In the genomic region with DNA sequence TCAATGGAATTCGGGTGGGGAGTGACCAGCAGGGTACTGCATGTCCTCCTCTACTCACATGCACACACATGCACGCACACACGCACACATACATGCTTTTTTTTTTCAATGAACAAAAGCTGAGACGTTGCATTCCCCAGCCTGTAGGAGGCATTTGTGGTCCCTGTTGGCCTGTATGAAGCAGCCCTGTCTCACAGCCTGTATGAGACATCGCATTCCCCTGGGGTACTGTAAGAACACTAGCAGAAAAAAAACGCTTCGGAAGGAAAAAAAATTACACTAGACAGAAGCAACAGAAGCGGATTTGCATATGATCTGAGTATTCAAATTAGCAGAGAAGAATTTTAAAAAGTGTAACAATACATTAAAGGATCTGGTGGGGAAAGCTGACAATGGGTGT, we compare ENCODE assay signal across 20 mouse cellular contexts. TPM values are rescaled to one million over a fixed set of nuclear protein-coding genes. Genes with fewer than 3 reads are reported as not detected.
DNase-seq lines count a peak whose midpoint lies in the region; ATAC-seq and TF ChIP-seq lines count a peak whose summit lies in the region.
"Had no signal": no experiment of that assay in that cellular context is flagged by ENCODE, and none has a peak within 500 bp of the region (broad histone marks: within the 10 kb centered on the region; RNA-seq: fewer than 3 reads in every experiment).

No protein-coding gene starts in this region.

- no peak overlapping the region for H3K4me3 ChIP-seq in heart, postnatal 0 days (ENCODE audit: low read depth, low read length)
- no peak overlapping the region for H3K4me3 ChIP-seq in midbrain, embryonic 14.5 days (replicated peaks; ENCODE audit: low read depth, low read length)
- no peak overlapping the region for H3K4me3 ChIP-seq in midbrain, embryonic 13.5 days (replicated peaks)
- H3K4me3 ChIP-seq: heart, embryonic 15.5 days; hindbrain, embryonic 10.5 days; limb, embryonic 15.5 days; lung, embryonic 15.5 days; midbrain, embryonic 15.5 days; neural tube, embryonic 15.5 days; stomach, embryonic 15.5 days had no signal

- TF ChIP-seq CTCF in heart, postnatal 0 days (IDR thresholded peaks at IDR 0.05; ENCODE audit: low read depth), result 0 out of 2 replicates have a peak, but pooled peaks have one; percentile 1

- no peak for TF ChIP-seq EP300 in heart, postnatal 0 days (IDR thresholded peaks at IDR 0.05; ENCODE audit: low read depth)

- H3K9me3 ChIP-seq in heart, postnatal 0 days (replicated peaks; ENCODE audit: control insufficient read depth, low read length), result no peaks in the 10 kb centered on the region
- H3K9me3 ChIP-seq in midbrain, embryonic 14.5 days (ENCODE audit: control insufficient read depth, low read length), result no peaks in the 10 kb centered on the region
- H3K9me3 ChIP-seq in midbrain, embryonic 13.5 days, result no peaks in the 10 kb centered on the region
- H3K9me3 ChIP-seq: heart, embryonic 15.5 days; hindbrain, embryonic 10.5 days; limb, embryonic 15.5 days; lung, embryonic 15.5 days; midbrain, embryonic 15.5 days; neural tube, embryonic 15.5 days; stomach, embryonic 15.5 days had no signal

- no peak for ATAC-seq in CD4-positive, CD25-positive, alpha-beta regulatory T cell, adult 4 months
- no peak for ATAC-seq in heart, postnatal 0 days (ENCODE audit: insufficient read depth, low read depth)
- no peak for ATAC-seq in midbrain, embryonic 14.5 days (ENCODE audit: low FRiP score, low TSS enrichment)
- ATAC-seq in midbrain, embryonic 13.5 days, result no peak
- ATAC-seq: midbrain, embryonic 15.5 days had no signal

- 82% methylated on average over 8 of the region's 8 CpGs for WGBS in heart, postnatal 0 days
- WGBS in midbrain, embryonic 14.5 days, result 75% methylated on average over 8 of the region's 8 CpGs
- 83% methylated on average over 8 of the region's 8 CpGs for WGBS in midbrain, embryonic 13.5 days

- no peaks in the 10 kb centered on the region for H3K27me3 ChIP-seq in heart, postnatal 0 days (ENCODE audit: control insufficient read depth, insufficient read depth, low read length)
- no peaks in the 10 kb centered on the region for H3K27me3 ChIP-seq in midbrain, embryonic 14.5 days (ENCODE audit: control insufficient read depth, insufficient read depth, low read length)
- H3K27me3 ChIP-seq in midbrain, embryonic 13.5 days, result no peaks in the 10 kb centered on the region
- H3K27me3 ChIP-seq: limb, embryonic 15.5 days; lung, embryonic 15.5 days; midbrain, embryonic 15.5 days; neural tube, embryonic 15.5 days; stomach, embryonic 15.5 days had no signal

- no peak overlapping the region for H3K27ac ChIP-seq in heart, postnatal 0 days (ENCODE audit: low read depth)
- H3K27ac ChIP-seq in midbrain, embryonic 14.5 days (replicated peaks; ENCODE audit: low read depth, low read length), result no peak overlapping the region
- H3K27ac ChIP-seq in midbrain, embryonic 13.5 days, result no peak overlapping the region
- H3K27ac ChIP-seq: heart, embryonic 15.5 days; hindbrain, embryonic 10.5 days; kidney, postnatal 0 days; limb, embryonic 15.5 days; lung, embryonic 15.5 days; midbrain, embryonic 15.5 days; neural tube, embryonic 15.5 days; stomach, embryonic 15.5 days had no signal

- H3K4me2 ChIP-seq in heart, postnatal 0 days (ENCODE audit: low read depth, low read length), result no peak overlapping the region
- no peak overlapping the region for H3K4me2 ChIP-seq in midbrain, embryonic 14.5 days (ENCODE audit: low read length)
- no peak overlapping the region for H3K4me2 ChIP-seq in midbrain, embryonic 13.5 days (replicated peaks)
- H3K4me2 ChIP-seq: heart, embryonic 15.5 days; limb, embryonic 15.5 days; lung, embryonic 15.5 days; midbrain, embryonic 15.5 days; neural tube, embryonic 15.5 days; stomach, embryonic 15.5 days had no signal

- H3K36me3 ChIP-seq in heart, postnatal 0 days (replicated peaks; ENCODE audit: control insufficient read depth, insufficient read depth, low read length), result no peaks in the 10 kb centered on the region
- no peaks in the 10 kb centered on the region for H3K36me3 ChIP-seq in midbrain, embryonic 14.5 days (ENCODE audit: control insufficient read depth, insufficient read depth, low read length)
- no peaks in the 10 kb centered on the region for H3K36me3 ChIP-seq in midbrain, embryonic 13.5 days
- H3K36me3 ChIP-seq: heart, embryonic 15.5 days; hindbrain, embryonic 10.5 days; limb, embryonic 15.5 days; lung, embryonic 15.5 days; midbrain, embryonic 15.5 days; neural tube, embryonic 15.5 days; stomach, embryonic 15.5 days had no signal

- H3K9ac ChIP-seq in heart, postnatal 0 days (replicated peaks; ENCODE audit: low read depth, low read length), result no peak overlapping the region
- no peak overlapping the region for H3K9ac ChIP-seq in midbrain, embryonic 14.5 days (replicated peaks; ENCODE audit: low read length)
- H3K9ac ChIP-seq in midbrain, embryonic 13.5 days (replicated peaks), result no peak overlapping the region
- H3K9ac ChIP-seq: heart, embryonic 15.5 days; limb, embryonic 15.5 days; lung, embryonic 15.5 days; midbrain, embryonic 15.5 days; neural tube, embryonic 15.5 days; stomach, embryonic 15.5 days had no signal

- DNase-seq in CD4-positive, CD25-positive, alpha-beta regulatory T cell, adult 2 months (ENCODE audit: low read depth, low spot score), result peak; percentile 26
- DNase-seq in heart, postnatal 0 days (ENCODE audit: low spot score), result no peak
- no peak for DNase-seq in heart, adult 8-10 months (ENCODE audit: low spot score)
- peak; percentile 20 for DNase-seq in midbrain, embryonic 14.5 days
- DNase-seq in ZHBTc4 (ENCODE audit: low read depth, low spot score), result peak; percentile 17
- DNase-seq in adrenal gland, postnatal 14 days, result no peak
- DNase-seq: cerebellum, adult 8-10 months; gastrocnemius, postnatal 14 days; heart, adult 18-20 months; kidney, adult 18-20 months had no signal

- H3K4me1 ChIP-seq in heart, postnatal 0 days (ENCODE audit: control insufficient read depth, insufficient read depth), result no peaks in the 10 kb centered on the region
- H3K4me1 ChIP-seq in midbrain, embryonic 14.5 days (ENCODE audit: control insufficient read depth, insufficient read depth, low read length), result no peaks in the 10 kb centered on the region
- no peaks in the 10 kb centered on the region for H3K4me1 ChIP-seq in midbrain, embryonic 13.5 days (replicated peaks)
- H3K4me1 ChIP-seq: heart, embryonic 15.5 days; hindbrain, embryonic 10.5 days; limb, embryonic 15.5 days; midbrain, embryonic 15.5 days; neural tube, embryonic 15.5 days; stomach, embryonic 15.5 days had no signal

RNA-seq across cellular contexts. Expression of a gene that starts 8.4 kb away (rescaled TPM):
- 100 to 1,000 TPM; 290 to 362 TPM for polyA plus RNA-seq in CD4-positive, CD25-positive, alpha-beta regulatory T cell, adult 4 months (2017; shearing (Covaris generic))
- 169 and 235 TPM in 2 replicates for total RNA-seq in heart, postnatal 0 days (2014; rRNA removed; ENCODE audit: low replicate concordance)
- polyA plus RNA-seq in heart, postnatal 0 days (2015; fragmentation: Nextera tagmentation; extraction: Ambion mirVana), result 82.6 and 106 TPM in 2 replicates
- total RNA-seq in heart, adult 8-10 months (2022), result 100 to 1,000 TPM; 450 to 472 (median 462) TPM
- 44.4 and 52.8 TPM in 2 replicates for polyA plus RNA-seq in midbrain, embryonic 14.5 days (2014; fragmentation: Nextera tagmentation; extraction: Ambion mirVana)
- polyA plus RNA-seq in midbrain, embryonic 13.5 days (2015; fragmentation: Nextera tagmentation; extraction: Ambion mirVana), result 31.3 and 34.4 TPM in 2 replicates
- 68.8 and 95.8 TPM in 2 replicates for total RNA-seq in adrenal gland, postnatal 14 days (2021)

RNA-seq across cellular contexts. Expression of a gene that starts 37.4 kb away (rescaled TPM):
- polyA plus RNA-seq in CD4-positive, CD25-positive, alpha-beta regulatory T cell, adult 4 months (2017; shearing (Covaris generic)), result 1 to 10 TPM; 8.1 to 8.7 TPM
- 12.6 and 16.3 TPM in 2 replicates for total RNA-seq in heart, postnatal 0 days (2014; rRNA removed; ENCODE audit: low replicate concordance)
- 7.0 and 7.8 TPM in 2 replicates for polyA plus RNA-seq in heart, postnatal 0 days (2015; fragmentation: Nextera tagmentation; extraction: Ambion mirVana)
- 10 to 100 TPM in 3 of 4 experiments, 1 to 10 TPM in 1; 9.8 to 11.6 (median 10.8) TPM for total RNA-seq in heart, adult 8-10 months (2022)
- 16.2 and 18.6 TPM in 2 replicates for polyA plus RNA-seq in midbrain, embryonic 14.5 days (2014; fragmentation: Nextera tagmentation; extraction: Ambion mirVana)
- polyA plus RNA-seq in midbrain, embryonic 13.5 days (2015; fragmentation: Nextera tagmentation; extraction: Ambion mirVana), result 14.2 TPM in 2 replicates
- total RNA-seq in adrenal gland, postnatal 14 days (2021), result 21.3 and 24.4 TPM in 2 replicates

Comparison
In these comparisons a context has a peak if more than half of its experiments do, and no peak if none do; other contexts are left out.
1. DNase-seq: peak in CD4-positive, CD25-positive, alpha-beta regulatory T cell, adult 2 months (single experiment), midbrain, embryonic 14.5 days (single experiment) and ZHBTc4 (single experiment); none in heart, postnatal 0 days (single experiment), heart, adult 8-10 months (single experiment) and adrenal gland, postnatal 14 days (single experiment).